Mouse (Mus musculus): ENCODE measurements at regions not wholly inside any gene's neighbourhood (a gene's known extent, or its start where the extent isn't known, plus 50 kb on each side); places are given as distances from the start of the nearest gene placed in this dataset.

GRCm38 (mm10) chr10:43651915-43652314 lies 73.8 kb downstream of the Cd24a start:
- WGBS: 90% methylated on average over 13 of the region's 13 CpGs
- no peak for DNase-seq
- Histone ChIP-seq H3K4me1 (ENCODE audit: control insufficient read depth, insufficient read depth, low read length) (peaks cover 4% of the 10 kb centered on the region; the same call in 1 of the 2 replicates), H3K27me3 (ENCODE audit: control insufficient read depth, insufficient read depth, low read length) (no peaks in the 10 kb centered on the region), H3K9me3 (ENCODE audit: control insufficient read depth, low read length) (no peaks in the 10 kb centered on the region), H3K4me3 (replicated peaks; ENCODE audit: low read depth, low read length) (no peak overlapping the region), H3K4me2 (ENCODE audit: low read length) (no peak overlapping the region), H3K27ac (replicated peaks; ENCODE audit: low read depth, low read length) (no peak overlapping the region), H3K36me3 (ENCODE audit: control insufficient read depth, insufficient read depth, low read length) (no peaks in the 10 kb centered on the region), H3K9ac (replicated peaks; ENCODE audit: low read length) (no peak overlapping the region)
- no peak for ATAC-seq (ENCODE audit: low FRiP score, low TSS enrichment)

GRCm38 (mm10) chr10:43655082-43655671 lies 77.1 kb downstream of the Cd24a start:
- no peaks in the 10 kb centered on the region for H3K36me3 ChIP-seq (ENCODE audit: control insufficient read depth, insufficient read depth, low read length)
- H3K27me3 ChIP-seq (ENCODE audit: control insufficient read depth, insufficient read depth, low read length): no peaks in the 10 kb centered on the region
- DNase-seq: no peak
- no peak overlapping the region for H3K4me3 ChIP-seq (replicated peaks; ENCODE audit: low read depth, low read length)
- no peak for ATAC-seq (ENCODE audit: low FRiP score, low TSS enrichment)
- WGBS: 75% methylated on average over 8 of the region's 8 CpGs
- H3K4me2 ChIP-seq (ENCODE audit: low read length): no peak overlapping the region
- H3K9me3 ChIP-seq (ENCODE audit: control insufficient read depth, low read length): no peaks in the 10 kb centered on the region
- H3K27ac ChIP-seq (replicated peaks; ENCODE audit: low read depth, low read length): no peak overlapping the region
- no peak overlapping the region for H3K9ac ChIP-seq (replicated peaks; ENCODE audit: low read length)
- H3K4me1 ChIP-seq (ENCODE audit: control insufficient read depth, insufficient read depth, low read length): peaks cover 4% of the 10 kb centered on the region; the same call in 1 of the 2 replicates

GRCm38 (mm10) chr10:43655680-43656079 lies 77.6 kb downstream of the Cd24a start:
- no peak overlapping the region for H3K4me3 ChIP-seq (replicated peaks; ENCODE audit: low read depth, low read length)
- H3K9me3 ChIP-seq (ENCODE audit: control insufficient read depth, low read length): no peaks in the 10 kb centered on the region
- WGBS: 36% methylated on average over 2 of the region's 2 CpGs
- DNase-seq: peak; percentile 39
- no peaks in the 10 kb centered on the region for H3K36me3 ChIP-seq (ENCODE audit: control insufficient read depth, insufficient read depth, low read length)
- peak; percentile 48; the same call in 1 of the 2 replicates for ATAC-seq (ENCODE audit: low FRiP score, low TSS enrichment)
- no peak overlapping the region for H3K4me2 ChIP-seq (ENCODE audit: low read length)
- no peak overlapping the region for H3K27ac ChIP-seq (replicated peaks; ENCODE audit: low read depth, low read length)
- H3K27me3 ChIP-seq (ENCODE audit: control insufficient read depth, insufficient read depth, low read length): no peaks in the 10 kb centered on the region
- no peak overlapping the region for H3K9ac ChIP-seq (replicated peaks; ENCODE audit: low read length)
- H3K4me1 ChIP-seq (ENCODE audit: control insufficient read depth, insufficient read depth, low read length): peaks cover 4% of the 10 kb centered on the region; the same call in 1 of the 2 replicates

GRCm38 (mm10) chr10:43656207-43656606 lies 78.1 kb downstream of the Cd24a start:
- no peak for DNase-seq
- H3K9ac ChIP-seq (replicated peaks; ENCODE audit: low read length): no peak overlapping the region
- H3K27me3 ChIP-seq (ENCODE audit: control insufficient read depth, insufficient read depth, low read length): no peaks in the 10 kb centered on the region
- no peaks in the 10 kb centered on the region for H3K36me3 ChIP-seq (ENCODE audit: control insufficient read depth, insufficient read depth, low read length)
- no peaks in the 10 kb centered on the region for H3K9me3 ChIP-seq (ENCODE audit: control insufficient read depth, low read length)
- no peak overlapping the region for H3K4me2 ChIP-seq (ENCODE audit: low read length)
- no peak overlapping the region for H3K27ac ChIP-seq (replicated peaks; ENCODE audit: low read depth, low read length)
- ATAC-seq (ENCODE audit: low FRiP score, low TSS enrichment): no peak
- H3K4me3 ChIP-seq (replicated peaks; ENCODE audit: low read depth, low read length): no peak overlapping the region
- peaks cover 4% of the 10 kb centered on the region; the same call in 1 of the 2 replicates for H3K4me1 ChIP-seq (ENCODE audit: control insufficient read depth, insufficient read depth, low read length)
- WGBS: 77% methylated on average over 2 of the region's 2 CpGs

GRCm38 (mm10) chr10:43657501-43658225 lies 79.6 kb downstream of the Cd24a start:
- ATAC-seq (ENCODE audit: low FRiP score, low TSS enrichment) (no peak), DNase-seq (no peak)
- H3K36me3 ChIP-seq (ENCODE audit: control insufficient read depth, insufficient read depth, low read length): no peaks in the 10 kb centered on the region
- no peak overlapping the region for H3K9ac ChIP-seq (replicated peaks; ENCODE audit: low read length)
- H3K4me2 ChIP-seq (ENCODE audit: low read length): no peak overlapping the region
- 91% methylated on average over 8 of the region's 8 CpGs for WGBS
- no peak overlapping the region for H3K27ac ChIP-seq (replicated peaks; ENCODE audit: low read depth, low read length)
- no peaks in the 10 kb centered on the region for H3K27me3 ChIP-seq (ENCODE audit: control insufficient read depth, insufficient read depth, low read length)
- no peak overlapping the region for H3K4me3 ChIP-seq (replicated peaks; ENCODE audit: low read depth, low read length)
- peaks cover 4% of the 10 kb centered on the region; the same call in 1 of the 2 replicates for H3K4me1 ChIP-seq (ENCODE audit: control insufficient read depth, insufficient read depth, low read length)
- H3K9me3 ChIP-seq (ENCODE audit: control insufficient read depth, low read length): no peaks in the 10 kb centered on the region

- Histone ChIP-seq H3K4me2 (ENCODE audit: low read length) (no peak overlapping the region), H3K4me3 (replicated peaks; ENCODE audit: low read depth, low read length) (no peak overlapping the region), H3K9me3 (ENCODE audit: control insufficient read depth, low read length) (no peaks in the 10 kb centered on the region), H3K27ac (replicated peaks; ENCODE audit: low read depth, low read length) (no peak overlapping the region), H3K9ac (replicated peaks; ENCODE audit: low read length) (no peak overlapping the region), H3K36me3 (ENCODE audit: control insufficient read depth, insufficient read depth, low read length) (no peaks in the 10 kb centered on the region), H3K4me1 (ENCODE audit: control insufficient read depth, insufficient read depth, low read length) (peaks cover 4% of the 10 kb centered on the region; the same call in 1 of the 2 replicates), H3K27me3 (ENCODE audit: control insufficient read depth, insufficient read depth, low read length) (no peaks in the 10 kb centered on the region)
- ATAC-seq (ENCODE audit: low FRiP score, low TSS enrichment) (no peak), DNase-seq (no peak)
- 96% methylated on average over 1 of the region's 1 CpGs for WGBS
Measured at GRCm38 (mm10) chr10:43658226-43658593, 80.1 kb downstream of the Cd24a start.

- Histone ChIP-seq H3K9ac (replicated peaks; ENCODE audit: low read length) (no peak overlapping the region), H3K4me1 (ENCODE audit: control insufficient read depth, insufficient read depth, low read length) (no peaks in the 10 kb centered on the region), H3K4me2 (ENCODE audit: low read length) (no peak overlapping the region), H3K36me3 (ENCODE audit: control insufficient read depth, insufficient read depth, low read length) (no peaks in the 10 kb centered on the region), H3K4me3 (replicated peaks; ENCODE audit: low read depth, low read length) (no peak overlapping the region), H3K27me3 (ENCODE audit: control insufficient read depth, insufficient read depth, low read length) (no peaks in the 10 kb centered on the region), H3K9me3 (ENCODE audit: control insufficient read depth, low read length) (no peaks in the 10 kb centered on the region), H3K27ac (replicated peaks; ENCODE audit: low read depth, low read length) (no peak overlapping the region)
- ATAC-seq (ENCODE audit: low FRiP score, low TSS enrichment) (no peak), DNase-seq (no peak)
- WGBS: 78% methylated on average over 4 of the region's 4 CpGs
Measured at GRCm38 (mm10) chr10:43664844-43665243, 86.8 kb downstream of the Cd24a start.

- 71% methylated on average over 9 of the region's 9 CpGs for WGBS
- no peaks in the 10 kb centered on the region for H3K4me1 ChIP-seq (ENCODE audit: control insufficient read depth, insufficient read depth, low read length)
- no peaks in the 10 kb centered on the region for H3K36me3 ChIP-seq (ENCODE audit: control insufficient read depth, insufficient read depth, low read length)
- H3K27ac ChIP-seq (replicated peaks; ENCODE audit: low read depth, low read length): no peak overlapping the region
- DNase-seq: no peak
- H3K9ac ChIP-seq (replicated peaks; ENCODE audit: low read length): no peak overlapping the region
- no peaks in the 10 kb centered on the region for H3K9me3 ChIP-seq (ENCODE audit: control insufficient read depth, low read length)
- no peak for ATAC-seq (ENCODE audit: low FRiP score, low TSS enrichment)
- H3K27me3 ChIP-seq (ENCODE audit: control insufficient read depth, insufficient read depth, low read length): no peaks in the 10 kb centered on the region
- no peak overlapping the region for H3K4me3 ChIP-seq (replicated peaks; ENCODE audit: low read depth, low read length)
- H3K4me2 ChIP-seq (ENCODE audit: low read length): no peak overlapping the region
Measured at GRCm38 (mm10) chr10:43666262-43667085, 88.4 kb downstream of the Cd24a start.

Measured in midbrain, embryonic 14.5 days (tissue).